Mouse (Mus musculus) megakaryocyte, embryonic 14.5 days (primary cell): Measurements from ENCODE around the gene Rnf43. TPM values are rescaled to one million over a fixed set of nuclear protein-coding genes. Genes with fewer than 3 reads are reported as not detected.

Experiments
- H3K27me3 ChIP-seq: replicated peaks from 2 replicates; pipeline ENCODE3; 2012; ENCODE audit warnings: inconsistent platforms
- H3K36me3 ChIP-seq: replicated peaks from 2 replicates; pipeline ENCODE3; 2012; ENCODE audit warnings: low read length, inconsistent platforms, mixed read lengths
- H3K4me1 ChIP-seq: 2 replicates; pipeline ENCODE4 v1.6.1; 2012; ENCODE audit warnings: inconsistent platforms
- H3K4me3 ChIP-seq: replicated peaks from 2 replicates; pipeline ENCODE3; 2012; ENCODE audit warnings: moderate library complexity, mild to moderate bottlenecking, inconsistent platforms
- H3K9me3 ChIP-seq: 2 replicates; pipeline ENCODE4 v1.6.1; 2012; ENCODE audit warnings: inconsistent platforms
- FLI1 ChIP-seq: IDR thresholded peaks from 2 replicates; pipeline ENCODE4 v1.6.1; 2012; ENCODE audit warnings: low read length, inconsistent platforms, mixed read lengths
- GATA1 ChIP-seq: IDR thresholded peaks from 3 replicates; pipeline ENCODE4 v1.6.1; 2012; ENCODE audit warnings: mixed read lengths, low read length, inconsistent platforms, borderline replicate concordance
- polyA plus RNA-seq: library from polyadenylated mRNA; stranded (reverse); fragments of >175 nt; gene quantifications from 2 replicates; pipeline ENCODE4 v1.2.3, GENCODE M21; 2012; ENCODE audit warnings: low replicate concordance; ENCODE audit not compliant: insufficient read depth

Rnf43 gene
- polyA plus RNA-seq, 1 experiment: 1.0 TPM

- Histone ChIP-seq H3K27me3 (peaks cover 6% of the 10 kb centered on the region), H3K36me3 (no peaks in the 10 kb centered on the region), H3K4me3 (no peak overlapping the region), H3K9me3 (no peaks in the 10 kb centered on the region), H3K4me1 (peaks cover 56% of the 10 kb centered on the region)
- no peak for TF ChIP-seq FLI1
- TF ChIP-seq GATA1: no peak
These were observed 26.1 kb downstream of the Rnf43 start for GRCm38 (mm10) chr11:87688478-87689203.

GRCm38 (mm10) chr11:87689402-87689808 is 26.9 kb downstream of the Rnf43 start:
- Histone ChIP-seq H3K4me3 (no peak overlapping the region), H3K36me3 (no peaks in the 10 kb centered on the region), H3K27me3 (peaks cover 6% of the 10 kb centered on the region), H3K4me1 (peaks cover 60% of the 10 kb centered on the region), H3K9me3 (no peaks in the 10 kb centered on the region)
- TF ChIP-seq FLI1 (no peak), GATA1 (no peak)

GRCm38 (mm10) chr11:87690054-87690740 is 27.7 kb downstream of the Rnf43 start:
- H3K4me1 ChIP-seq: peaks cover 60% of the 10 kb centered on the region
- H3K4me3 ChIP-seq: peak overlapping the region; percentile 34

GRCm38 (mm10) chr11:87697131-87697682 is 34.7 kb downstream of the Rnf43 start:
- TF ChIP-seq GATA1 (no peak), FLI1 (no peak)
- Histone ChIP-seq H3K4me1 (peaks cover 49% of the 10 kb centered on the region), H3K36me3 (no peaks in the 10 kb centered on the region), H3K9me3 (no peaks in the 10 kb centered on the region), H3K27me3 (peaks cover 6% of the 10 kb centered on the region), H3K4me3 (no peak overlapping the region)

More at GRCm38 (mm10) chr11:87690054-87690740, 27.7 kb downstream of the Rnf43 start:
- H3K9me3 ChIP-seq: no peaks in the 10 kb centered on the region
- H3K27me3 ChIP-seq: peaks cover 6% of the 10 kb centered on the region
- TF ChIP-seq GATA1 (no peak), FLI1 (no peak)
- no peaks in the 10 kb centered on the region for H3K36me3 ChIP-seq

DNA sequence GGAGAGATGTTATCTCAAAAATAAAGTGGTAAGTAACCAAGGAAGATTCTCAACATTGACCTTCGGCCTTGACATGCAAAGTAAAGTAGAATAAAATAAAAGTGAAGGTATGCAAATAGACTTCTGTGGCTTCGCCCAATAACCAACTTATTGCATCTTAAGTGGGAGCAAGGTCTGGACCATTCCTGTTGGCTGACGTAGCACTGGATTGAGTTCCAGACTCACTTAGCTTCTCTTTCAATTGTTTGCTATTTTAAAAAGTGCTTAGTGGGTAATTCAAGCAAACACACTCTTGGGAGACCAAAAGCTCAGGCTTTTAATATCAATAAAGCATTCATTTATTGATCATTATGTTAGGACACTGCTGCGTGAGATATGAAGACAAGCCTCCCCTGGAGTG is 35.6 kb downstream of the Rnf43 start:
- peaks cover 53% of the 10 kb centered on the region for H3K4me1 ChIP-seq
- H3K36me3 ChIP-seq: no peaks in the 10 kb centered on the region
- peaks cover 6% of the 10 kb centered on the region for H3K27me3 ChIP-seq
- H3K9me3 ChIP-seq: no peaks in the 10 kb centered on the region
- TF ChIP-seq FLI1: no peak
- no peak for TF ChIP-seq GATA1
- H3K4me3 ChIP-seq: no peak overlapping the region

GRCm38 (mm10) chr11:87701108-87701507 is 38.6 kb downstream of the Rnf43 start:
- Histone ChIP-seq H3K4me3 (peak overlapping the region; percentile 67), H3K9me3 (no peaks in the 10 kb centered on the region), H3K4me1 (peaks cover 63% of the 10 kb centered on the region), H3K27me3 (peaks cover 4% of the 10 kb centered on the region), H3K36me3 (peaks cover 23% of the 10 kb centered on the region)
- TF ChIP-seq GATA1 (no peak), FLI1 (no peak)

DNA sequence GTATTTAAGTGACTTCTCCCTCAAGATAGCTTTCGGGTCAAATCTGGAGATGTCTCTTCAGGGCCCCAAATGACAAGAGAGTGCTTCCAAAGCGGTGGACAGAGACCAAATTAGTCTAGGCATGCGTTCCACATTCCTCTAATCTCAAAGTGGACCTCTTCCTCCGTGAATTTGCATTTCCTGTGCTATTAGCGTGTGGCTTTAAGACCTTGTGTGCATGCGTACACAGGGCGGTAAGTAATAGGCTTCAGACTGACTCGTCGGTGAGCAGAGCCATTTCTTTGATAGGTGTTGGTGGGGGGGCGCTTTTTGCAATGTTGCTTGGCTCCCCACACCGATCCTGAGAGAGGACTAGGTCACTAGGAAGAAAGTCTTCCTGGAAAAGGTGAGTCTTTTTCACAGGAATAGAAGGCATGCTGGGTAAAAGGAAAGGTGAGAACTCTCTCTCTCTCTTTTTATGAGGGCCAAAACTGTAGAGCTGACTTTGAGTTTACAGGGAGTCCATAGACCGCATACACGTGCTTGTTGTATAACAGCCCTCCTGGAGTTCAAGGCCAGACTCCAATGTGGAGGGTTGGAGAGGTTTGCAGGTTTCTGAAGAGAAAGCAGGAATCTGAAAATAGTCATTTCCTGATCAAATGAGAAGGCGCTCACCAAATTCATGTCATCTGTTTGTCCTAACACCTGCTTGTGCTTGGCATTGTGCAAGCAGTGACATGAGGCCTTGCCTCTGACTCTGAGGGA is 39.5 kb downstream of the Rnf43 start:
- peaks cover 28% of the 10 kb centered on the region for H3K36me3 ChIP-seq
- H3K27me3 ChIP-seq: peaks cover 2% of the 10 kb centered on the region
- H3K9me3 ChIP-seq: no peaks in the 10 kb centered on the region
- TF ChIP-seq FLI1: no peak
- TF ChIP-seq GATA1: peak; percentile 45; the same call in 1 of the 3 replicates
- peak overlapping the region; percentile 88 for H3K4me3 ChIP-seq
- peaks cover 65% of the 10 kb centered on the region for H3K4me1 ChIP-seq

- TF ChIP-seq FLI1 (no peak), GATA1 (no peak)
- peaks cover 80% of the 10 kb centered on the region for H3K4me1 ChIP-seq
- peak overlapping the region; percentile 18 for H3K4me3 ChIP-seq
- no peaks in the 10 kb centered on the region for H3K27me3 ChIP-seq
- peaks cover 28% of the 10 kb centered on the region for H3K36me3 ChIP-seq
- no peaks in the 10 kb centered on the region for H3K9me3 ChIP-seq
These were observed 41.1 kb downstream of the Rnf43 start for GRCm38 (mm10) chr11:87703654-87704053.

DNA sequence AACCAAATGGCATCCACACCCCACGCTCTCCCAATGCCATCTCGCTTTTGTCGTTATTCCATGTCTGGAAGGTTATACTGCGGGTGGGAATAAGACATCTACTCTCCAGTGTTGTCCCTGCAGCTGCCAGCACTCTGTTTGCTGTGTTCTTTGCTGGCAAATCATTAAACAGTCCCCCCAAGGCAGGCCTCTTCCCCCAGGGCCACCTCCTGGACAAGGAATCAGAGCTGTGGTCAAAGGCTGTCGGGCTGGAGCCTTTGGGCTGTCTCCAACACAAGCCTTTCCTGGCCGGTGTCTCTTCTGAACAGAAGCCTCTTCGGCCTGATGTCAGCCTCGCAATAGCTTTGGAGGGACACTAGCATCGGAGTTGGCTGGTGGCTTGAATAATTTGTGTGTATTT is 41.8 kb downstream of the Rnf43 start:
- Histone ChIP-seq H3K4me1 (peaks cover 85% of the 10 kb centered on the region), H3K36me3 (peaks cover 28% of the 10 kb centered on the region), H3K9me3 (no peaks in the 10 kb centered on the region), H3K4me3 (no peak overlapping the region), H3K27me3 (no peaks in the 10 kb centered on the region)
- TF ChIP-seq FLI1 (no peak), GATA1 (no peak)
